22 mouse cellular contexts compared by ENCODE assay signal in the genomic region with DNA sequence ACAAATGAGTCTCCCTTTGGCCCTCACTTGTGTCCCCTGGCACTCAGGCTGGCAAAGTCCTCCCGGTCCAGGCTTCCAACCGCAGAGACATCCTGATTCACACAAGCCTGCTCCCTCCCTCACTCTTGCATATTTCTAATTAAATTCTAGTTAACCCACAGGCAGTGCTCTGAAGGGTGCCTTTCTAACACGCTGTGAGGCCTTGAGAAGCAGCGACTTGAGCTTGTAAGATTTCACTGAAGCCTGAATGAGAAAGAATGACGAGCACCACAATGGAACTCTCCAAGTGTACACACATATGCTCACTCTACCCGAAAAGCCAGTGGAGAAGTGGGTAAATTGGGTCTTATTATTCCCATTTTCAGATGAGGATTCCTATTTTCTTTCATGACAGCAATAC.
DNase-seq lines count a peak whose midpoint lies in the region; ATAC-seq lines count a peak whose summit lies in the region.
"Had no signal": no experiment of that assay in that cellular context is flagged by ENCODE, and none has a peak within 500 bp of the region (broad histone marks: within the 10 kb centered on the region; RNA-seq: fewer than 3 reads in every experiment).

No protein-coding gene starts in this region.

- no peaks in the 10 kb centered on the region for H3K36me3 ChIP-seq in hindbrain, embryonic 13.5 days
- no peaks in the 10 kb centered on the region for H3K36me3 ChIP-seq in hindbrain, embryonic 12.5 days
- no peaks in the 10 kb centered on the region for H3K36me3 ChIP-seq in midbrain, embryonic 16.5 days (ENCODE audit: control insufficient read depth, insufficient read depth, low read length)
- no peaks in the 10 kb centered on the region for H3K36me3 ChIP-seq in midbrain, embryonic 13.5 days
- H3K36me3 ChIP-seq in forebrain, embryonic 16.5 days (ENCODE audit: control insufficient read depth, insufficient read depth), result no peaks in the 10 kb centered on the region
- H3K36me3 ChIP-seq: embryonic facial prominence, embryonic 12.5 days; liver, embryonic 12.5 days had no signal

- 0 out of 2 replicates have a peak, but pooled peaks have one; percentile 22 for ATAC-seq in hindbrain, embryonic 13.5 days (ENCODE audit: low FRiP score)
- no peak for ATAC-seq in hindbrain, embryonic 12.5 days (ENCODE audit: low FRiP score)
- ATAC-seq in midbrain, embryonic 16.5 days, result peak; percentile 16; the same call in 1 of the 2 replicates
- no peak for ATAC-seq in midbrain, embryonic 13.5 days
- ATAC-seq in forebrain, embryonic 16.5 days, result peak; percentile 45; the same call in 1 of the 2 replicates
- ATAC-seq: intestine, postnatal 0 days; liver, embryonic 12.5 days had no signal

- H3K4me2 ChIP-seq in hindbrain, embryonic 13.5 days, result no peak overlapping the region
- no peak overlapping the region for H3K4me2 ChIP-seq in hindbrain, embryonic 12.5 days (replicated peaks)
- no peak overlapping the region for H3K4me2 ChIP-seq in midbrain, embryonic 16.5 days (ENCODE audit: low read length)
- H3K4me2 ChIP-seq in midbrain, embryonic 13.5 days (replicated peaks), result no peak overlapping the region
- H3K4me2 ChIP-seq in forebrain, embryonic 16.5 days (ENCODE audit: low read length), result no peak overlapping the region
- H3K4me2 ChIP-seq: embryonic facial prominence, embryonic 12.5 days; limb, embryonic 13.5 days; liver, embryonic 12.5 days had no signal

- peaks cover 11% of the 10 kb centered on the region for H3K4me1 ChIP-seq in hindbrain, embryonic 13.5 days (replicated peaks)
- H3K4me1 ChIP-seq in hindbrain, embryonic 12.5 days, result peaks cover 4% of the 10 kb centered on the region
- H3K4me1 ChIP-seq in midbrain, embryonic 16.5 days (ENCODE audit: control insufficient read depth, insufficient read depth, low read length), result no peaks in the 10 kb centered on the region
- peaks cover 19% of the 10 kb centered on the region for H3K4me1 ChIP-seq in midbrain, embryonic 13.5 days (replicated peaks)
- peaks cover 6% of the 10 kb centered on the region; the same call in 1 of the 2 replicates for H3K4me1 ChIP-seq in forebrain, embryonic 16.5 days (replicated peaks; ENCODE audit: control insufficient read depth, insufficient read depth, low read length)
- H3K4me1 ChIP-seq: heart, embryonic 10.5 days; liver, embryonic 12.5 days had no signal

- H3K27me3 ChIP-seq in hindbrain, embryonic 13.5 days, result no peaks in the 10 kb centered on the region
- H3K27me3 ChIP-seq in hindbrain, embryonic 12.5 days, result no peaks in the 10 kb centered on the region
- H3K27me3 ChIP-seq in midbrain, embryonic 16.5 days (ENCODE audit: control insufficient read depth, insufficient read depth, low read depth, low read length), result no peaks in the 10 kb centered on the region
- H3K27me3 ChIP-seq in midbrain, embryonic 13.5 days, result no peaks in the 10 kb centered on the region
- no peaks in the 10 kb centered on the region for H3K27me3 ChIP-seq in forebrain, embryonic 16.5 days (replicated peaks; ENCODE audit: control insufficient read depth, insufficient read depth, low read length)
- H3K27me3 ChIP-seq: embryonic facial prominence, embryonic 12.5 days; limb, embryonic 13.5 days; liver, embryonic 12.5 days had no signal

- peak; percentile 31 for DNase-seq in retina, postnatal 1 day
- no peak for DNase-seq in adrenal gland, postnatal 36 days
- DNase-seq in kidney, postnatal 10 days, result no peak
- DNase-seq: adrenal gland, postnatal 10 days; B cell, adult 2 months; cerebellum, adult 11-12 months; gastrocnemius, adult 2 months; heart, postnatal 4 days; kidney, postnatal 36 days; layer of hippocampus, adult 9-11 months; lung, adult 18-20 months; lung, postnatal 10 days had no signal

- no peaks in the 10 kb centered on the region for H3K9me3 ChIP-seq in hindbrain, embryonic 13.5 days
- H3K9me3 ChIP-seq in hindbrain, embryonic 12.5 days (replicated peaks), result no peaks in the 10 kb centered on the region
- H3K9me3 ChIP-seq in midbrain, embryonic 16.5 days (replicated peaks; ENCODE audit: control insufficient read depth, low read length, poor library complexity, severe bottlenecking), result no peaks in the 10 kb centered on the region
- no peaks in the 10 kb centered on the region for H3K9me3 ChIP-seq in midbrain, embryonic 13.5 days
- no peaks in the 10 kb centered on the region for H3K9me3 ChIP-seq in forebrain, embryonic 16.5 days (ENCODE audit: control insufficient read depth, low read length)
- H3K9me3 ChIP-seq: embryonic facial prominence, embryonic 12.5 days; heart, embryonic 10.5 days; limb, embryonic 13.5 days; liver, embryonic 12.5 days had no signal

- WGBS in hindbrain, embryonic 13.5 days, result 38% methylated on average over 6 of the region's 6 CpGs
- 38% methylated on average over 6 of the region's 6 CpGs for WGBS in hindbrain, embryonic 12.5 days
- WGBS in midbrain, embryonic 16.5 days, result 21% methylated on average over 6 of the region's 6 CpGs
- WGBS in midbrain, embryonic 13.5 days, result 27% methylated on average over 6 of the region's 6 CpGs
- WGBS in forebrain, embryonic 16.5 days, result 9% methylated on average over 6 of the region's 6 CpGs

- no peak overlapping the region for H3K4me3 ChIP-seq in hindbrain, embryonic 13.5 days
- no peak overlapping the region for H3K4me3 ChIP-seq in hindbrain, embryonic 12.5 days
- no peak overlapping the region for H3K4me3 ChIP-seq in midbrain, embryonic 16.5 days (ENCODE audit: low read depth, low read length)
- no peak overlapping the region for H3K4me3 ChIP-seq in midbrain, embryonic 13.5 days (replicated peaks)
- H3K4me3 ChIP-seq in forebrain, embryonic 16.5 days (replicated peaks; ENCODE audit: low read length), result no peak overlapping the region
- H3K4me3 ChIP-seq: embryonic facial prominence, embryonic 12.5 days; gastrocnemius, adult 2 months; heart, embryonic 10.5 days; limb, embryonic 13.5 days; liver, embryonic 12.5 days had no signal

- peak overlapping the region; percentile 44 for H3K27ac ChIP-seq in hindbrain, embryonic 13.5 days
- no peak overlapping the region for H3K27ac ChIP-seq in hindbrain, embryonic 12.5 days
- no peak overlapping the region for H3K27ac ChIP-seq in midbrain, embryonic 16.5 days (ENCODE audit: low read length)
- no peak overlapping the region for H3K27ac ChIP-seq in midbrain, embryonic 13.5 days
- no peak overlapping the region for H3K27ac ChIP-seq in forebrain, embryonic 16.5 days (ENCODE audit: low read length)
- H3K27ac ChIP-seq: embryonic facial prominence, embryonic 12.5 days; gastrocnemius, adult 2 months; heart, embryonic 10.5 days; limb, embryonic 13.5 days; liver, embryonic 12.5 days had no signal

- H3K9ac ChIP-seq in hindbrain, embryonic 13.5 days, result no peak overlapping the region
- no peak overlapping the region for H3K9ac ChIP-seq in hindbrain, embryonic 12.5 days
- no peak overlapping the region for H3K9ac ChIP-seq in midbrain, embryonic 16.5 days (ENCODE audit: low read depth, low read length)
- no peak overlapping the region for H3K9ac ChIP-seq in midbrain, embryonic 13.5 days (replicated peaks)
- no peak overlapping the region for H3K9ac ChIP-seq in forebrain, embryonic 16.5 days (replicated peaks; ENCODE audit: low read depth, low read length)
- H3K9ac ChIP-seq: embryonic facial prominence, embryonic 12.5 days; limb, embryonic 13.5 days; liver, embryonic 12.5 days had no signal

Comparison
In these comparisons a context has a peak if more than half of its experiments do, and no peak if none do; other contexts are left out.
1. ATAC-seq: peak in hindbrain, embryonic 13.5 days (single experiment), midbrain, embryonic 16.5 days (single experiment) and forebrain, embryonic 16.5 days (single experiment); none in hindbrain, embryonic 12.5 days (single experiment) and midbrain, embryonic 13.5 days (single experiment).